Mouse (Mus musculus): ENCODE measurements around the gene Erp44.
A peak's percentile ranks its signal among the peaks of the same experiment; 100 is the strongest.

Gene Erp44

GRCm38 (mm10) chr4:48236721-48237120 is 42.6 kb downstream of the Erp44 start:
- DNase-seq, result no peak

GRCm38 (mm10) chr4:48226800-48227199 is 52.6 kb downstream of the Erp44 start:
- DNase-seq, result no peak

- no peak for DNase-seq
These were observed 53.8 kb downstream of the Erp44 start for GRCm38 (mm10) chr4:48225604-48226003.

DNA sequence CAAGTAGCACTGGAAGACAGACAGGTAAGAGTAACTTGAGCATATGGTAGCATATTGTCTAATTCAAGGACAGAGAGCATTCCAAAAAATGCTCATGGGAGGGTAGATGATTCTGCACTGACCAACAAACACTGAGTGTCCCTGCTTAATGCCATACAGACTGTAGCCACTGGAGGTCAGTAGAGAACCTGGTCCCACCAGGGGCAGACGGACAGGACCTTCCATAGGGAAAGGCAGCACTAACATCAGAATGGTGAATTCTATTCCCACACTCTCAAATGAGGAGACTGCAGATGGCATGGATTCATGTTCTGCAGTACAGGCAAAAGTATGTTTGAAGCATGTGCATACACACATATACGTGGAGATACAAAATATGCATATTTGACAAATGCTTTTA is 54.2 kb downstream of the Erp44 start:
- peak in 1 of 2 experiments; percentile 6 for DNase-seq

- no peak for DNase-seq
These were observed 75.8 kb downstream of the Erp44 start for GRCm38 (mm10) chr4:48203564-48203963.

DNA sequence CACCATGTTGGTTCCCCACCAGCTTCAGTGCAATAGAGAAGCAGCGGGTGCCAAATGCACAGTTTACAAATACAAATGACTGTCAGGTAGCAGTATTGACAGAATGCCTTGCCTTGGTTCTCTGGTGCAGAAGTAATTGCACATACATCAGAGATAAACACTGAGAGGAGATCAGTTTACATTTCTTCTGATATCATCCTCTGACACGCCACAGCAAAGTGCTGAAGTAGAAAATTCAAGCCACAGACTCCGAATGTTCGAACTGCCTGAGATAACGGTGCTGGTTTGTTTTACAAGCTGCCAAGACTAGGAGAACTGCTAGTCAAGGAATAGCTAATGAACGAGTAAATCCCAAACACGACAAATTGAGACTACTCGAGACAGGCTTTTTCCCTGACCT is 80.9 kb downstream of the Erp44 start:
- no peak for DNase-seq

DNA sequence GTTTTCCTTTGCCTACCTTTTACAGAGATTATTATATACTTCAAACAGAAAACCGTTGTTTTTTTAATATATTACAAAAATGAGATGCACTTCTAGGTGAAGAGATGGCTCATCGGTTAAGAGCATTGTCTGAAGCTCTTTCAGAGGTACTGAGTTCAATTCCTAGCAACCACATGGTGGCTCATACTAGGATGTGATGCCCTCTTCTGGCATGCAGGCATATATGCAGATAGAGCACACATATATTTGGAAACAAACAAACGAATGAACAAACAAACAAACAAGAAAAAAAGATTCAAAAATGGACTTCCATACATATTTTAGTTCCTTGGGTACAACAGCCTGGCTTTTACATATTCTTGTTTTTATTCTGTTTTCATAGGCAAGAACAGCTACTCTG is 81.4 kb downstream of the Erp44 start:
- DNase-seq, result no peak

GRCm38 (mm10) chr4:48182115-48182806 is 97.1 kb downstream of the Erp44 start:
- DNase-seq, result no peak

- no peak for DNase-seq
These were observed 98.0 kb downstream of the Erp44 start for GRCm38 (mm10) chr4:48181366-48181765.

DNA sequence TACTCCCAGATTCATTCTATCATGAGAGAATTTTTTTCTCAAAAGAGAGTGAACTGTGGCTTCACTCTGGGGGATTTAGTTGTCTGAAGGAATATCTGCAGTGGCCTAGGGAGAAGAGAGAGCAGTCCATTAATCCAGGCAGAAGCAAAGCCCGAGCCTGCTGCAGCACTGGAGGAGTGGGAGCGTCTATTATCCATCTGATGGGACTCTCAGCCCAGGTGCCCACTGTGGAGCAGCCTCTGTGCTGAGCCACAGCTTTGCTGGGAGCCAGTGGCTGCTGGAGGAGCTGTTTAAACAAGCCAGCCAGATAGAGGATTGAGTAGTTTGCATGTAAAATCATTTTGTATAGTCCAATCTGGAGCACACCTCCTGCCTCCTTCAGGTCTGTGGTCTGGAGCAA is 98.4 kb downstream of the Erp44 start:
- no peak for DNase-seq

- no peak for DNase-seq
These were observed 103.7 kb downstream of the Erp44 start for GRCm38 (mm10) chr4:48175666-48176065.

GRCm38 (mm10) chr4:48163851-48164250 is 115.5 kb downstream of the Erp44 start:
- no peak for DNase-seq

DNA sequence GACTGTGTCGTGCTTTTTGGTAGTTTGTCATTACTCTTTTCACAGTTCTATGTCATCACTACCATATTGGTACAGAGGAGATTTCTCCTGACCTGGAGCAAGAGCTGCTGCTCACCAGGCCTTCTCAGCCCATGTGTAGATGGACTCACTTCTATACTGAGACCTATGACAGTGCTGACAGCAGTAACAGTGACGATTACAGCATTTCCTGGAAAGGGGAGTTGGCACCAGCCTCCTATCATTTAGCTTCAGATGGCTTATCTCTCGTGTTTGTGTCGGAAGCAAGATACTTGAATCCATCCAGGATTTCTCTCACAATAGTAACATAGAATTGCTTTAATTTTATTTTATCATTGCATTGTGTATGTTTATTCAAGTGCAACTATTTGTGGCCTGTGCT is 119.0 kb downstream of the Erp44 start:
- DNase-seq, result no peak

GRCm38 (mm10) chr4:48155864-48156263 is 123.5 kb downstream of the Erp44 start:
- no peak for DNase-seq

DNA sequence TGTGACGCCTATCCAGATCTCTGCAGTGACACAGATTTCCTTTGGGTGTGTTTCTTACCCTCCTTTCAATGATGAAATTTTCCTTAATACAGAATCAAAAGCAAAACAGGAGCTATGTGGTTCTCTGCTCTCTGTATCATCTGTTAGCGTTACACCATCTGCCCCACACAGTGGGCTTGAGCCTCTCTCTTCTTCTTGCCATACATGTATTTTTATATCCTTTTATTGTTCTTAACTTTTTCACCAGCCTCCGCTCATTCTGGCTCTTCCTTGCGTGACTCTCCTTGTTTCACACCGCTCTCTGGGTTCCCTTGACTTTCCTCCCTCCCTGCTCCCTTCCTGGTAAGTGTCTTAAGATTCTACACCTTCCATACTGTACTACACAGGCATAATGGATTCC is 126.1 kb downstream of the Erp44 start:
- no peak for DNase-seq

GRCm38 (mm10) chr4:48149492-48149891 is 129.9 kb downstream of the Erp44 start:
- DNase-seq, result no peak
